Mouse (Mus musculus) cerebellum, adult 8-10 months (tissue): ENCODE data around the gene Phc2.
"Not testable (repeated sequence)": the region's sequence is repeated elsewhere in the genome, so short reads cannot be mapped to it uniquely, and the experiment has no call there.

Experiments
- DNase-seq: peaks from one replicate; pipeline ENCODE4 v3.0.0; 2022

The Phc2 gene

DNA sequence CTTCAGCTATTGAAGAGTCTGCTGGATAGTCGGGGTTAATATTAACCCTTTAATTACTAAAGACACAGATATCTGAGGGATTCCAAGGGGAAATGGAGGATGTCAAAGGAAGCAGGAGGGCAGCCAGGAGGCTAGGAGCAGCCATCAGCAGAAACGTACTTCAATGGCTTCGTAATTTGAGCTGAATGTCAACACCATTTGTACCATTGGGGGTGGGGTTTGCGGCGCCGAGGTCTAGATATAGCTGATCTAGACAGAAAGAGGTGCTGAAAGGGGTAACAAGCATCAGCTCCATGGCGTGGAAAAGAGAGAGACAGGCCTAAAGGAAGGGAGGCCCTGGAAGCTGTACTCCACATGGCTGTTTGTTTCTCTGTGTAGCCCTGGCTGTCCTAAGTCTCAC is 7.7 kb upstream of the Phc2 start:
- DNase-seq = no peak

- no peak for DNase-seq
Observed at GRCm38 (mm10) chr4:128648567-128649255, 5.8 kb upstream of the Phc2 start.

DNA sequence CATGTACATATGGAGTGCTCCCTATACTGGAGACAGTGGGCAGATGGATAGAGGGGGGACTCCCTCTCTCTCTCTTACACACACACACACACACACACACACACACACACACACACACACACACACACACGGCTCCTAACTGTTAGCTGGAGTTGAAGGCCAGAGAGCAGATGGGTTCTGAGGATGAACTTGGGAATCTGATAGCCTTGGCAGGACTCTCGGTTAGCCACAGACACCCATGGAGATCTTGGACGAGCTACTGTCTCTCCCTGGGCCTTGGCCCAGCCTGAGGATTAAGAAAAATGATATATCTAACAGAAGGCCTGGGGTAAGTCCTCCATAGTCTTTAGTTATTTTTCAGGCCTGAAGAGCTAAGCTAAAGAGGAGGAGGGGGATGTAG is 3.0 kb upstream of the Phc2 start:
- peak; percentile 81 for DNase-seq

DNA sequence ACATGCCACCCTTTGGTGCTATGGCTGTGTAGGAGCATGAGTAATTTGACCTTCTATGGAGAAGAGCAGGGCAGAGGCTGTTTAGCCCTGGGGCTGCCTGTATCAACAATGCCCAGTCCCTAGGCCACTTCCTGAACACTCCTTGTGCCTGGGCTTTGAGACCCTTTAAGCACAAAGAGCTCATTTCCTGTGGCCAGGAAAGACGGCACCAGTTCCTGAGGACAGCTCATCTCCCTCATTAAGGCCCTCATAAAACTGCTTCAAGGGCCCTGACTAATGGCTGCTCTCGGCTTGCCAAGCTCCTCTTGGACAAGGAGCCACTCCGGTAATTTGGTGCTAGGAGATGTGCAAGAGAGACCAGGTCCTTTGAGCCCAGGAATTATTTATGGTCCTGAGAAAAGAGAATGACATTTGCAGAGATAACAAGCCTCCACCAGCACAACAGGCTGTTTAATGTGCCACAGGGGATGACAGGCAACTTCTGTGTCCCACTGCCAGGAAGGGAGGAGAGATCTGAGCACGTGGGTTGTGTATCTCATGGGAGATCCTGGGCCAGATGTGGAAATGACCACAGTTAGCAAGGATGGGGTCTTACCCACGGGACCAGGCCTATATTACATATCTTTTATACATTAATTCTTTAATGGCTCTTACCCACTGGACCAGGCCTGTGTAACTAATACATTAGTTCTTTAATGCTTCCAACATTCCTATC is 1.8 kb upstream of the Phc2 start:
- no peak for DNase-seq

DNA sequence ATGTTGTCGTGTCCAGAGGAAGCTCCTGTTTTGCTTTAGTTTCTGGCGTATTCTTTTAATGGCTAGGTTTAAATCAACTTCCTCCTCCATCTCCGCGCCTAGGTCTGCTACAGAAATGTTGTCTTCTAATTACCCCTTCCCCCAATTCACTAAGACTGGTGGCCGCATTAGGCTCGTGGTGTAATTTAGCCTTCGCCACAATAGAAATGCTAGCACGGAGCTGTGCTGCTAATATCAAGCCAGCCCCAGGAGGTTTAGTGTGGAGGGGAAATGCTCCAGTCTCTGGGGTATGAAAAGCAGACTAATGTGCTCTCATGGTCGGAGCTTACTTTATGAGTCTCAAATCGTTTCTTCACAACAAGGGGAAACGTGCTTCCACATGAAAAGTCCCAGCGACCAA is 944 bp downstream of the Phc2 start:
- no peak for DNase-seq

- DNase-seq = no peak
Observed at GRCm38 (mm10) chr4:128660196-128660595, 5.7 kb downstream of the Phc2 start.

DNA sequence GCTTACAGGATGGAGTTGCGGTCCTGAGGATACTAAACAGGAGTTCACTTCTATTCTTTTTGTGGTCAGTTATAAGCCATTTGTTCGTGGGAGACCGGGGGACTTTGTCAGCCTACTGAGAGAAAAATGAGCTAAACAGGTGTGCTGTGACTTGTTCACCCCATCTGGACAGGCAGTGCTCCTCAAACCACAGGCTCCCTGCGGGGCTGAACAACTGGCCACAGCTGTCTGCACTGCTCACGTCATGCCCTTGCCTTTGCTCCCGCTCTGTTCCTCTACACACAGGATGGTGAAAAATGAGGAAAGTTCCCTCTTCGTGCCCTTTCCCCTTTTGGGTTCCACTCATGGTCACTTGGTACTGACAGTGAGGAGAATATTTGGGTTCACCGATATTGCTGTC is 6.6 kb downstream of the Phc2 start:
- DNase-seq = no peak

DNA sequence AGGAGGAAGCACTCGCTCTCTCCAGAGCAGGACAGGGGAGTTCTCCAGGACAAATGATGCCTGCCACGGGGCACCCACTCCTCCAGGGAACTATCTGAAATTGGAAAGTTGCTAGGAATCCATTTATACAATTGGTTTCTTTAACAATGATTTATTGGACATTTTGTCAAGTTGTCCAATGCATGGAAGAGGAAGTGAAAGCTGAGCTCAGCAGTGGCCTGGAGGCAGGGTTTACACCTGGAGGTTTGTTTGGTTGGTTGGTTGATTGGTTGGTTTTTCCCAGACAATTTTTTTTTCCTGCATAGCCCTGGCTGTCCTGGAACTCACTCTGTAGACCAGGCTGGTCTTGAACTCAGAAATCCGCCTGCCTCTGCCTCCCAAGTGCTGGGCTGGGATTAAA is 9.5 kb downstream of the Phc2 start:
- no peak for DNase-seq

DNA sequence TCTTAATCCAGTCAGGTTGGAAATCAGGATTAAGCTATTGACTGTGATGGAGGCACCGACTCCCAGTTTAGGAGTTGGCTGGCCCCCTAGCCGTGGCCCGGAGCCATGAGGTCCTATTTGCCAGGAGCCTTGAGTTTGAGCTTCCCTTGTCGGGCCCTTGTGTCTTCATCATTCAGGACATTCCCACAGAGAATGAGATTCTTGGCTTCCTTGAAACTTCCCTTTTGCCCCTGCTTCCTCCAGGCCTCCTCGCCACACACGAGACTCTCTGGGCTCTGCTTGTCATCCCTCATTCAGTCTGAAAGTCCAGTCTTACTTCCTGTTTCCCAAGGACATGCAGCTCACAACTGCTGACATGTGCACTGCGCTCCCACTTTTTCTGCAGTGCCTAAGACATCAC is 11.9 kb downstream of the Phc2 start:
- DNase-seq = not testable (repeated sequence)

DNA sequence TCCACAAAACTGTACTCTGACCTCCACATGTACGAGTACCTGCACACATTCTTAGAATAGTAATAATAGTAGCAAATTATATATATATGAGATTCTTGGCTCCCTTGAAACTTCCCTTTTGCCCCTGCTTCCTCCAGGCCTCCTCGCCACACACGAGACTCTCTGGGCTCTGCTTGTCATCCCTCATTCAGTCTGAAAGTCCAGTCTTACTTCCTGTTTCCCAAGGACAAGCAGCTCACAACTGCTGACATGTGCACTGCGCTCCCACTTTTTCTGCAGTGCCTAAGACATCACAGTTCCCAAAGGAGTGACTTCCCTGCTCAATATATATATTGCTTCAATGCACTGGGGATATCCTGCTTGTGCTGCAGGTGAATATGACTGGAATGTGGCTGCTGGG is 12.7 kb downstream of the Phc2 start:
- not testable (repeated sequence) for DNase-seq

DNA sequence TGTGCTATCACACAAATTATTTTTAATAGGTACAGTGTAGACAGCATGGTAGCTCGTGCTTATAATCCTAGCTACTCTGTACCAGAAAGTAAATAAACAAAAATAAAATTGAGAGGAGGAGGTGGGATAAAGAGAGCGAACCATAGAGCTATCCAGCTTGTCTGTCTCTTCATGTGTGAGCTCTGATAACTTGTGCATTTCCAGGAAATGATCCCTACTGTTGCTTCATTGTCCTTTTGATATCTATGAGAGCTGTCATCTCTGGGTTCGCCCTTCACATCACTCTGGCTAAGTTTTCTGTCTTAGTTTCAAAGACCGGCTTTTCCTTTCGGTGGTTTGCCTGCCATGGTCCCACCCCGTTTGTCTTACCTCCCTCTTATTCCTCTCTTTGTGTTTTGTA is 14.7 kb downstream of the Phc2 start:
- no peak for DNase-seq

DNA sequence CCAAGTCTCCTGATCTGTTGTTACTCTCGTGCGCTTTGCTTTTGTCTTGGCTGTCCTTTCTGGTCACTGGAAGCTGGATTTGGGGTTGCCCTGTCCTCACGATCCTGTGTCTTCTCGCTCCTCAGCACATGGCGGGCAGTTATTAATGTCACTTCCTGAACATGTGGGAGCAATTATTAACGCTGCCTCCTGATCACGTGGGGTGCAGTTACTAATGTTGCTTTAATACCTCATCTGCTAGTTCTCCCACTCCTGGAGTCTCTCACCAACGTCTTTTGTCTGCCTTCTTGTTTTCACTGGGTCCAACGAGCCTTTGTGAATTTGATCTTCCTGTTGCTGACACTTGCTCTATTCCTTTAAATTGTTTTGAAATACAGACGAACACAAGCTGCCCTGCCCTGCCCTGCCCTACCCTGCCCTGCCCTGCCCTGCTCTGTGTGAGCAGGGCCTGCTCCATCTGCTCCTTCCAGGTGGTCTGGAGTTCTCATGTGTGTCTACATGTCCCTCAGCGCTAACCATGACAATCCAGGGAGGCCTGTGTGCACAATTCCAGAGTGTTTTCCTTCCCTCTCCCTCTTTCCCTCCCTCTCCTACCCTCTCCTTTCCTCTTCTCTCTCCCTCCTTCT is 16.2 kb downstream of the Phc2 start:
- DNase-seq = no peak

DNA sequence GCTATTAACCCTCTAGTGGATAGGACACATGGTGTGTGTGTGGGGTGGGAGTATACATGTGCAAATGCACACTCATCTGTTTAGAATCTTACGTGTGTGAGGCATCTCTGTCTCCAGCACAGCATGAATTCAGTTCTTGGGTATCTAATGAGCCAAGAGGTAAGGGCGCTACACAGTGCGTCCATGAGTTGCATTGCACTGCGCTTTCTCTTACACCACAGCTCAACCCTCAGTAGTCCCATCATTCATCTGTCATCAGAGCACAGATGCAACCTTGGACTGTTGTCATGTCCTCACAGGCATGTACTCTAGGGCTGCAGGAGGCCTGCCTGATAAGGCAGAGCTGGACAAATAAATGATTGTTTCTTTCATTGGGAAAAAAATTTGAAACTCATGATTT is 18.0 kb downstream of the Phc2 start:
- no peak for DNase-seq

DNA sequence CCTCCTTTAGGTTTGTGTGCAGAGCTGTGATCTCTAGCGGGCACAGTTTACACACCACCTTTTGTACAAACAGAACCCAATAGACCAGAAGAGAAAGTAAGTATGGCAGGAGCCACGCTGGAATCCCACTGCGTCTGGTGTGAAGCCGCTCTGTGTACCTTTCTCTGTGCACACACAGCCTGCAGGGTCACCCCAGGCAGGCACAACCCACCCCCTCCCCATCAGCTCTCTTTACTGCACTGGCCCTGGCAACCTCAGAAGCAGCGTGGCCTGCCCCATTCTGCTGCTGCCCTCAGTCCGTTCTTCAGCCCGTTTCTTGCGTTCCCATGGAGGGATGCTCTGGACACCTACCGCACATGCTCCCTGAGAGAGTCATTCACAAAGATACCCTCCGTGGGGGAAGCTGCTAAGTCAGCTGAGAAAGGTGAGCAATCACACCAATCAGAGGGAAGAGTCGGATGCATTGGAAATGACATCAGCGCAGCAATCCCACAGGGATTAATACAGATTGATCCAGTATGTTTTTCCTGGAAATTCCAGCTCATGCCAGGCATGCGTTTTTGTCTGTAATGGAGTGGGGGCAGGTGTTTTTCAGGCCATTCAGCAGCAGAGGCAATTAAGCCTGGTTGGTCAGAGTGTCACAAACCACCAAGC is 24.2 kb downstream of the Phc2 start:
- no peak for DNase-seq

GRCm38 (mm10) chr4:128681126-128681525 is 26.6 kb downstream of the Phc2 start:
- no peak for DNase-seq

- DNase-seq = no peak
Observed at GRCm38 (mm10) chr4:128682281-128682680, 27.8 kb downstream of the Phc2 start.

- DNase-seq = no peak
Observed at GRCm38 (mm10) chr4:128683706-128684105, 29.2 kb downstream of the Phc2 start.

GRCm38 (mm10) chr4:128684108-128684507 is 29.6 kb downstream of the Phc2 start:
- DNase-seq = no peak

DNA sequence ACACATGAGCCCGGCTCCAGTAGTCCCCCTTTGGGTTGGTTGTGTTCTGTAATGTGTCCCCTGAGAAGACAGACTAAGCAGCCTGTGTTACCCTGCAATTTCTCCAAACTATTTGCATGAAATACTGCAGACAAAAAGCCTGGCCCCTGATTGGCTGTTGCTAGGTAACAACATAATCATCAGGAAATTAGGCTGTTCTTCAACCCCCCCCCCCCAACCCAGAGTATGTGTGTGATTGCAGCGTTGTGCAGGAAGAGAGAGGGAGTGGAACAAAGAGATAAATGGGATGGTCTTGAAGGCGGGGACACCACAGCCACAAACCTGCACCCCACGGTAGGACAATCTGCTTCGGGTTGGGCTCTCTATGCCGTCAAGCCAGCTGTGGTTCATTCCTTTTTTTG is 34.0 kb downstream of the Phc2 start:
- no peak for DNase-seq

GRCm38 (mm10) chr4:128688976-128689375 is 34.5 kb downstream of the Phc2 start:
- DNase-seq = no peak

- DNase-seq = no peak
Observed at GRCm38 (mm10) chr4:128689739-128690304, 35.3 kb downstream of the Phc2 start.

DNA sequence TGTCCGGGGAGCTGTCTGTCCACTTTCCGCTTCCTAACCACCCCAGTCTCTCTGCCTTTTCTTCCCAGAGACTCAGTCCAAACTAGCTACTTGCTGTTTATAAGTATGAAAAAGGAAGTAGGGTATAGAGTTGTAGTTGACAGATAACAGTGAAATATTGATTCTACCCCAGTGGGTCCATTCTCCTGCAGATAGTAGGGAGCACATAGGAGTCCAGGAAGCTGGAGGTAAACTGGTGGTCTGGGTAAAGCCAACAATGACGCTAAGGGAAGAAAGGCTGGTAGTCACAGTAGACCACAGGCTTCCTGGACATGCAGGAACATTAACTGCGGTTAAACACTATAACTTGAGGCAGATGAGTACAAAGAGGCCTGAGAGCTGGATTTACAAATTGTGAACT is 36.7 kb downstream of the Phc2 start:
- no peak for DNase-seq

- no peak for DNase-seq
Observed at GRCm38 (mm10) chr4:128692149-128692925, 37.8 kb downstream of the Phc2 start.
